Mouse (Mus musculus) skeletal muscle tissue, postnatal 0 days (tissue): ENCODE data around the gene Mkrn2os. TPM values are rescaled to one million over a fixed set of nuclear protein-coding genes. Genes with fewer than 3 reads are reported as not detected.

Experiments
- polyA plus RNA-seq: library from polyadenylated mRNA; unstranded; fragments of >200 nt; fragmentation: Nextera tagmentation; extraction: Ambion mirVana; gene quantifications from 2 replicates; pipeline ENCODE4 v1.2.1, GENCODE M21; 2015

Mkrn2os gene
- 0.37 and 0.44 TPM in 2 replicates for polyA plus RNA-seq

DNA sequence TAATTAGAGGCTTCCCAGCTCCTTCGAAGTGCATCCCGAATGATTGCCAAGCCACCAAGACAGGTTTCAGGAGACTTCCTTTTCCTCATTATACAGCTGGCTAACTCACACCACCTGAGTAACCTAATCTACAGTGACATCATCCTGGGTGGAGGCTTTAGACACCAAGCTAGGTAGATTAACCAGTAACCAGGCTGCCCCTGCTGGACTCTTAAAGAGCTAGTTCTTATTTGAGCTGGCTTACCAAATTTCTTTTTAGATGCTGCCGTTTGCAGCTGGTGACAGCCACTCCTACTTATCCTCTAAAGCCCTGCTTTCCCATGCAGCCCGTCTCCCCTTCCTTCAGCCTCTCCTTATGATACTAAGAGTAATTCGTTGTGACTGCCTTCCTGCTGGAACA is at the start of gene Mkrn2os:
TSS of gene Mkrn2os (minus strand) at position 119 of the 400 bp plus-strand sequence.

DNA sequence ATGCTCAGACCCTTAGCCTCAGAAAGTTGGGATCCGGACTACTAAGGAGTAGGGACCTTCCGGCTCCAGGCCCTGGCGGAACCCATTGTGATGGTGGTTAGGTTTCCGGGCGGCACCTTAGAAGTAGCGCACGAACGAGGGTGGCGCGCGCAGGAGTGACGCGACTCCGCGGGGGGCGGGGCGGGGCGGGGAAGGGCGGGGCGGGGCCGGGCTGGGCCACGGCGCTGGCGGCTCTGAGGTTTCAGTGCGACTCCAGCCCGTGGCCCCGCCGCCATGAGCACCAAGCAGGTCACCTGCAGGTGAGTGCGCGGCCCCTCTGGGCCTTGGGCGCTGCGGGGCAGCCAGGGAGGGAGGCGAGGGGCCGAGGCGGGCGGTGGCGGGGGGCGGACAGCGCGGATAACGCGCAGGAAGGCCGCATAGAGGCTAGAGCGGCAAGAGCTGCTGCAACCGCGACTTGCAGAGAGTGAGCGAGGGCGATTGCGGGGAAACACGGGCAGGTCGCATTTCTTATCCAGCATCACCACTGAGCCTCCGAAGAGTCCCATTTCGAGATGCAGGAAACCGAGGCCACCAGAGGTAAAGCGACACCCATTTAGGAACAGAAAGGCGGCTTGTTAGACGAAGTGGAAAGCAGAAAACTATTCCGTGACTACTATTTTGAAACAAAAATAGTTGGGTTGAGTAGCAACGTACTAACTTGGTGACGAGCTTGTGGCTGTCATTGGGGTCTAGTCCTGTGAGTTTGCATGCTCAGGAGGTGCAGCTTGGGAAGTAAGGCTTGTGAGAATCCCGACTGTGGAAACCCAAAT is 9.5 kb upstream of the Mkrn2os start, which contains the start of gene Mkrn2:
TSS of gene Mkrn2 (plus strand) at position 188 of the 809 bp plus-strand sequence.

DNA sequence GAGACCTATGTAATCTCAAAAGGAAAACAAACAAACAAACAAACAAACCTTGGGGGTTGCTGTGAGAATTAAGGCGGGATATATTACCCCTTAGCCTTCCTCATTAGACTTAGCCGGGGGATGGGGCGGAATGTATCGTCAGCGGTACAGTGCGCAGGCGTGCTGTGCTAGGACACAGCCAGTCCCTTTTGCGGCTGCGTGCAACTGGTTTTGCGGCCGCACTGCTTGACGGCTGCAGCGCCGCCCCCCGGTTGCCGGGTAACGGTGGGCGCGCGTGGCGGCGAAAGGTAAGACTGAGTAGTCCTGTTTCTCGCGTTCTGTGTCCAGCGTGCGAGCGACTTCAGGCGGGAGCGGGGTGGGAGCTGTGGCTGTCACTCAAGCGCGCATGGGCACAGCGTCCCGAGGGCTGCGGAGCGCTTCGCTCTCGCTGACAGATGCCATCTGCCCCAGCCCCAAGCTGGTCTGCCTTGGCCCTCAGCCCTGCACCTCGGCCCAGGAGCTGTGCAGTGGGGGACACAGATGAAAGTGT is 47.9 kb downstream of the Mkrn2os start, which contains the start of gene Tsen2:
TSS of gene Tsen2 (plus strand) at position 223 of the 529 bp plus-strand sequence.

Other genes with a start within 250 kb of the Mkrn2os start
- 10.0 and 49.9 TPM in 2 replicates for gene Pparg, start 231.6 kb downstream of the Mkrn2os start, polyA plus RNA-seq
- gene Tsen2, start 47.9 kb downstream of the Mkrn2os start, polyA plus RNA-seq: 13.9 and 16.0 TPM in 2 replicates
- gene Mkrn2, start 9.3 kb upstream of the Mkrn2os start, polyA plus RNA-seq: 37.8 and 42.8 TPM in 2 replicates
- gene Raf1, start 84.1 kb upstream of the Mkrn2os start, polyA plus RNA-seq: 59.4 and 62.5 TPM in 2 replicates
- gene Tmem40, start 169.8 kb upstream of the Mkrn2os start, polyA plus RNA-seq: 0.74 and 4.3 TPM in 2 replicates
- 38.3 and 41.7 TPM in 2 replicates for gene Cand2, start 182.0 kb upstream of the Mkrn2os start, polyA plus RNA-seq
- 1,517 and 1,545 TPM in 2 replicates for gene Rpl32, start 216.2 kb upstream of the Mkrn2os start, polyA plus RNA-seq
- gene Efcab12, start 245.8 kb upstream of the Mkrn2os start, polyA plus RNA-seq: 0.12 and 0.27 TPM in 2 replicates